Mouse (Mus musculus) liver, postnatal 0 days (tissue): ENCODE results near the gene Grik4.

Source experiments
- CTCF ChIP-seq: sonication (generic); IDR thresholded peaks from 2 replicates; pipeline ENCODE4 v1.5.1; 2016; ENCODE audit warnings: antibody characterized with exemption, low read depth
- EP300 ChIP-seq: IDR thresholded peaks from 2 replicates; pipeline ENCODE4 v1.6.1; 2016; ENCODE audit warnings: antibody characterized with exemption, low read depth, mild to moderate bottlenecking

DNA sequence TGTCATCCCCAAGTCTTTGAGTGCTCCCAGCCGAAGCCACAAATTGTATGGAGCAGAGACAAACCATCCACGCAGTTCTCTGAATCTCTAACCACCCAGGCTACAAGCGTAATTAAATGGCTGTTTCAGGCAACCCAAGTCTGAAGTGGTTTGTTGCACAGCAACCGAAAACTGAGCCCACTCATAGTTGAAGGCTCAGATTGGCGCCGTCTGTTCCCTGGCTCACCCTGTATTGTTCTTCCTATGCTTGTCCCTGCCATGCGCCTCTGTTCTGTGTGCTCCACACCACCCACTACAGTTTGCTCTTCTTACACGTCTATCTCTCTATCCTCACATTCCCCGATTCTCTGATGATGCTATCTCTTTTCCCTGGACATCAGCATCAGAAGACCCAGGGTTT, 452.5 kb downstream of the Grik4 start:
- no peak for TF ChIP-seq CTCF
- no peak for TF ChIP-seq EP300
